Mouse (Mus musculus) frontal cortex, postnatal 25 days (tissue): ENCODE measurements at regions not wholly inside any gene's neighbourhood (a gene's known extent, or its start where the extent isn't known, plus 50 kb on each side); places are given as distances from the start of the nearest gene placed in this dataset.
A peak's percentile ranks its signal among the peaks of the same experiment; 100 is the strongest.

Experiments
- DNase-seq, 2 experiments: peaks; one replicate each; pipeline ENCODE4 v3.0.0; 2022; ENCODE audit warnings: low spot score in 2 of 2

DNA sequence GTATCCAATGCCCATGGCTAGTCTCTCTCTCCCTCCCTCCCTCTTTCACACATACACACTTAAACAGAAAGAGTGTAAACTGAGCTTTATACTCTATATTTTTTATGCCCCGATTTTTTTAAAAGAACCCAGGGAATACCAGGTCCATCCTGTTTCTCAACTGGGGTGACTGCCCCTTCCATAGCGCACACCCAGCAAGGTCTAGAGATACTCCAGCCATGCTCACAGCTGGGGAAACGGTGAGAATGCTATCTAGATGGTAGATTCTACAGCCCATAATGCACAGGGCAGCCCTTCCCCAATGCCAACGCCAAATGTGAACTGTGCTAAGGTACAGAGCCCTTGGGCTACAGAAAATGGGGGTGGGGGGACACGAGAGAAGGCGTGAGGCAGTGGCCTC, 51.2 kb upstream of the Tln2 start:
- DNase-seq, result no peak

DNA sequence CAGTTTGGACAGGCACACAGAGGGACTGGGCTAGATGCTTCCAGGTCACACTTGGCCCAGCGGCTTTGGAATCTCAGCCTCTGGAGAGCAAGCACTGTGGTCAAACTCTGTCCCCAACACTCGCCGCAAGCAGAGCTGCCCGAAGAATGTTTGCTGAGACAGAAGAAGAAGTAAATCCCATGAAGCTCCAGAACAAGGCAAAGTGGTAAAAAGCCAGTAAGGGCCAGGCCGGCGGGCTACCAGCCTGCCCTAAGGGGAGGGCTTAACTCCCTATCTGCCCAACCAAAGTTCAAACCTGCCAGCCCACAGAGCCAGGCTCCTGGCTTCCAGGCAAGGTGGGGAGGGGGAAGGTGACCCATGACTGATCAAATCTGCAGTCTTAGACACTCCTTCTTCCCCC, 52.2 kb upstream of the Tln2 start:
- no peak for DNase-seq

DNA sequence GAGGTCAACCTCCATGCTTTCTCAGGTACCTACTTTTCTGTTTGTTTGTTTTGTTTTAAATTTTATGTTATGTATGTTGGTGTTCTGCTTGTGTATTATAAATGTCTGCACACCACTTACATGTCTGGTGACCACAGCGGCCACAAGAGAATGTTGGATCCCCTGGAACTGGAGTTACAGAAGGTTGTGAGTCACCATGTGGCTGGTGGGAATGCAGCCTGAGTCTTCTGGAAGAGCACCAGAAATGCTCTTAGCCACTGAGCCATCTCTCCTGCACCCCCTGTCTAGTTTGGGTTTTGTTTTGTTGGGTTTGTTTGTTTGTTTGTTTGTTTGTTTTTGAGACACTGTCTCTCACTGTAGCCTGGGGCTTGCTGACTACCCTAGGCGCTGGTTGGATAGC, 52.6 kb upstream of the Tln2 start:
- DNase-seq, result no peak

DNA sequence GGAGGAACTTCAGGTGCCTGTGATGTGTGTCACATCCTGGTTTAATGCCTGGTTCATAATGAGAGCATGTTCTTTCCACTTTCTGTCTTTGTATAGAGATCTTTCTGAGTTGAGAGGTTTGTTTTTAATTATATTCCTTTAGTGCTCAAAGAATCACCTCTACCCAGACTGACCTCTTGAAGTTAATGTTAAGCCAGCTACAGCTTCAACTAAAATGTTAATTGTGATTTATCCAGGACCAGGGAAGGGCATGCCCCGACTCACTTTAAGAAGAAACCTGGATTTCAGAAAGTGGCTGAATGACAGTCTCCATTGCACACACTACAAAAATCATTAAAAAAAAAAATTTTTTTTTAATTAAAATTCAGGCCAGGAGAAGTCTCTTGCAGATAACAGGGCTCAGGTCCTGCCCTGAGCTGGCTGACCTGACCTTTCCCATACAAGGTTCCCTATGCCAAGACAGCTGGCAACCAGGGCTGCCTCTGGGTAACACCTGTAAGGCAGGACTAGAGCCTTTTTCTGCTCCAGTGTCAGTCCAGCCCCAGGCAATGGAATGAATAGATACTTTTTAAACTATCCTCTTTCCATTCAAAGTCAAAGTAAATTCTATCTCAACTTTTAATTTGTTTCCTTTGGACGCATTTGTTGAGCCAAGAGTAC, 54.7 kb upstream of the Tln2 start:
- DNase-seq, result no peak

DNA sequence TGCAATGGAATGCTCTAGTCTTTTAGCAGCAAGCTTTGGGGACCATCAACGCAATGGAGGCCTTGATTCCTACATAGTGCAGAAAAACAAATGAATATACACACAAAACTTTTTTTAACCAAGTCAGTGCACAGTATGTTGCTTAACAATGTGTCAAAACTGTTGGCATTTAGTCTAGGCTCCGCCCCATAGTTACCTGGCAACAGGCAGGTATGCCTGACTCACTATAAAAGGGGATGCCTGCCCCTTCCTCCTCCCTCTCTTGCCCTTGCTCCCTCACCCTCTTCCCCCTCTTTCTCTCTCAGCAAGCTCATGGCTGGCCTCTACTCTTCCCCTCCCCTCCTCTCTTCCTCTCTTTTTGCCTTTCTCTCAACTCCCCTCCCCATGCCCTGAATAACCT, 56.7 kb upstream of the Tln2 start:
- DNase-seq, result no peak

DNA sequence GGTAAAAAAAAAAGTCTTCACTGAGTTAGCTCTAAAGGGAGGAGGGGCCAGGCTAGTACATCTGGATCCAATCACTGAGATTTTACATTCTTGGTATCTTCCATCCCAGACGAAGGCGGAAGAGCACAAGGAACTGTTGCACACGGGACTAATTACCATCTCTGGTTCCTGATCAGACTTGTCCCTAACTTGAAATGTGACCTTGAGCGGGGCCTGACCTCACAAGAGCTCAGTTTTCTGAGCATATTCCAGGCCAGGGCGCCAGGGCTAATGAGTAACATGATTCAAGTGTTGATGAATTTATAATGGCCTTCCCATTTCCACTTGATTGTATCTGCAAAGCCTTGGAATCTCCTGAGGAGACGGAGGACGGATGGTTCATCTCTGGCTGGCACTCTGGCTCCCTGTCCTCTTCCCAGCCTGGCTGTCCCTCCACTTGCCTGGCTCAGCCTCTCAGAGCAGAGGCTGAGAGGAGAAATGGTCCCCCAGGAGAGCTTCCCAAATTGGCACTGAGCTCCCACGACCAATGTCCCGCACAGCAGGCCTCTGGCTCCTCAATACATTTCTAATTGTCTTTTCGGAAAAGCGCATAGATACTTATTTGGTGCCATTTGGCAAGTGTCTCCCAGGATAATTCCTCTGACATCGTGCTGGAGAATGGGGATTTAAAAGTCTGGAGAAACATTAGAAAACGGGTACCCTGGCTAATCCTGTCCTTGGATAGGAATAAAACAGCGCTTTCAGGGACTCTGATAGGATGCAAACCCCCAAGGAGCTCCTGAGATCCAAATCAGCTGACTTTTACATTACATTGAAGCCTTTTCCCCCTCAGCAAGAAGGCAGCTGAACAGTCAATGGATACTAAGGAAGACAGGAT, 58.1 kb upstream of the Tln2 start:
- no peak for DNase-seq

DNA sequence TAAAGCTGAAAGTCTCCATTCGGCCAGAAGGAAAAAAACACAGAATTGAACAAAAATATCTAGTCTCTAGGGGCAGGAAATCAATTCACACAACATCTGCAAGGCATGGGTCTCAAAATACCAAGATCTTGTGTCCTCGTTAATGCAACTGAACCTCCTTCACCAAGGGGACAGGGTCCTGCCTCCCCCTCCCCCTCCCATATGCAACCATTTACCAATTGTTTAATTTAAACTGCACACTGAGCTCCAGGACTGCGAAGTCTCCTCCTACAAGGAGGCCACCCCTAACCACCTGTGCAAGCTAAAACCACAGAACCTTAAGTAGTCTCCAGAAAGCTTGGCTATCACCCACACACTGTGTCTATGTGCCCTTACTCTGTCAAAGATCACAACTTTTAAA, 61.4 kb upstream of the Tln2 start:
- DNase-seq, result no peak

DNA sequence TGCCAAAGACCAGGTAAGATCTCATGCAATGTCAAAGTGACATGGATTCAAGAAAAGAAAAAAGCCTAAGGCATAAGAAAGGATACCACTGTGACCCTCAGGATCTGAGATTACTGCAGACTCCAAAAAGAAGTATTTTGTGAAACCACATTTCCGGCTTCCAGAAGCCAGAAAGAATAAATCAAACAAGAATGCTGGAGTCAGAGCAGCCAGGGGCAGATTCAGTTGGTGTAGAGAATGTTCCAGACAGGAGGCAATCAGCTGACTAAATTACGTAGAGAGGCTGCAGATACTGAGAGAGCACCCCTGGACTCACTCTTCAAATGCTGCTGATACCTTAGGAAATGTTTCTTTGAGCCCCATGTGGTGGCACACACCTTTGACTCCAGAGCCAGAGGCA, 67.7 kb upstream of the Tln2 start:
- no peak for DNase-seq

DNA sequence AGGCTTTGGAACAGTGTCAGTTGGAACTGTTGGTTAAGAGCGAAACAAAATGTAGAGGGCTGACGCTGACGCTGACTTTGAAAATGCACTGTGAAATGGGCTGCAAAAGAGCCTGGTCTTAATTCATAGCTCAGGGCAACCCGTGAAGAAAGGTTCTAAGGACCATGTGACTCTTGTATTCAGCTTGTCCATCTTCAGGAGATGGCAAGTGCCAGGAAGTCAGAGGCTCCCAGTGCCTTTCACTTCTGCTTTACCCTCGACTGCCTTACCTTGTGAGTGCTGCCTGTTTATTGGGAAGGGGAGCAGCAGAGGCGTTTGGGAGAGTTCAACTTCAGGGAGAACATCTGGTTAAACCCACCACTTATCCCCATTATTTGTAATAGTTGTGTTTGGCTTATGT, 70.1 kb upstream of the Tln2 start:
- no peak for DNase-seq

DNA sequence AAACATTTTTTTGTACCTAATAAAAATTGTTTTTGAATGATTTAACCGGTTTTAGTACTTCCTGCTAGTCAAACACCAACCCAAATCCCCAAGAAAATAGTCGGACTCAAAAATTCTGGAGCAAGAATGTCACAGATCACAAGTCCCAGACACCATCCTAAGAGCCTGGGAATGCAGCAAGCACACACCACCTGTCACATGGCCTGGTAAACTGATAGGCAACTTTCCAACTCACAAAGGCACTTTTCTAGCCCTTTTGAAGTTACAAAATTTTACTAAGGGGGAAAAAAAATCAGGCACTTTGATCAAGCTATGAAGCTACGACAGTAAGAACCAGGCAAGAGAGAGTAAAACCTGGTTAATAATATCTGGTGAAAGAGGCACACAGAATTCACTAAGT, 70.7 kb upstream of the Tln2 start:
- no peak for DNase-seq

DNA sequence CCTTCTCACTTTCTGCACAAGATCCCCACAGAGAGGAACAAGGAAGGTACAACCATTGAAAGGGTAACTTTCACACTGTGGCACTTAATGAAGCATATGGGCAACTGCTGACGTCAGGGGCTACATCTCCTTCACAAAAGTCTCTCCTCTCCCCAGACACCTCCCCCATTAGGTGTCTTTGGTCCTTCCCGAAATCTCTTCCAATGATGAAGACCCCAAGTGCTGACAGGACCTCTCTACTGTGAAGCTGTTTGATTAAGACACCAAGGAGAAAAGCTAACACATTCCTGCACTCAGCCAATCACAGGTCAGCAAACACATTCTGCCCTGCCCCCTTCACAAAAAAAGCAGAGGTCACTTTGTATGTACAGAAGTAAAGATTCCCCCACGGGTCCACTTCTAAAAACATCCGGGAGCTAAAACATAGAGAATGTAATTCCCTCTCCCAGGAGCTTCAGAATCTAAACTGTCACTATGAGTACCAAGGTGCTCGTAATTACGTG, 72.3 kb upstream of the Tln2 start:
- no peak for DNase-seq

DNA sequence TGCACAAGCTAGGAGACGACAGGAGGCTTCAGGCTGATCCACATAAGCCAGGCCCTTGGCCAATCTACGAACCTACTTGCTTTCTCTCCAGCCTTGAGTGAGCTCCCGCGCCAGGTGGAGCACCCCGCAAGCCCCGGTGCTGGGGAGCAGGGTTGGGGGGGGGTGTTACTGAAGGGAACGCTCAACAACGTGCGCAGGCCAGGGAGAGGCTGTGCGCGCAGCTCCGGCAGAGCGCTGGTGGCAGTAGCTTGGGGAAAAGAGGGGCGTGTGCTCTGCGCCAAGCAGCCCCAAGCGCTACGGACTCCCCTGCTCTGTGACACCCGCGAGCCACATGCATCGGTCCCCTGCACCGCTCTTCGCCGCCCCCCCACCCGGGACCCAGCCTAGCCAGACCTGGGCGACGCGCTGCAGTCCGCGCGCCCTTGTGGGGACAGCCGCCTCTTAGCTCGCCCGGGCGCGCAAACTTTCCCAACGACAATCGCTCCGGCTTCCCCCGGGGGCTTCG, 73.1 kb upstream of the Tln2 start:
- DNase-seq, result peak in 1 of 2 experiments; percentile 17

DNA sequence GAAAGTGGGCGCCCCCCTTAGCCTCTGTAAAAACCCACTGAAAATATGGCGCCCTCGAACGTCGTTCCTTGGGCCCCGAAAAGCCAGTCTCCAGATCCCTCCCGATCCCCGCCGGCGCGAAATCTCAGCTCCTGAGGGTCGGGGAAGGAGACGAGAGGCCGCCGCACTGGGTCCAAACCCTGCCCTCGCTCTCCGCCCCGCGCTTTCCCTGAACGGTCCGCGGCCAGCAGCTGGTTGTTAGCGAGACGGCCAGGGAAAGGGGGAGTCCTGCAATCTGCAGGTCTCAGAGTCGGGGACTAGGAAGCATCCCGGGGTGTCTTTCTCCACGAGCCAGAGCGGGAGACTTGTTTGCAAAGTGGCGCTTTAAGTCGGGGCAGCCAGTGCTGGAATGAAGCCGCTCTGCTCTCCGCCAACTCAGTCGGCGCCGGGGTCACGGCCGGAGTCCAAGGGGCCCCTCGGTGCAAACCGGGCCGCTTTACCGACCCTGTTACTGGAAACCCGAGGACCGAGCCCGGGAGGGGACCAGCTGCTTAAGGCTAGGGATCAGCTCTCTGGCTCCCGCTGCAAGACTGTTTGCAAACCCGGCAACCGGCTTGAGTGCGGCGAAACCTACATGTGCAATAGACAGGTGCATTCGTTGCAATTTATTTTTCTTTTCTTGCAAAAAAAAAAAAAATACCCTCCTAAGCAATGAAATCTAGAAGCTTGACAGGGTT, 73.7 kb upstream of the Tln2 start:
- DNase-seq, result peak; percentile 24 to 25

DNA sequence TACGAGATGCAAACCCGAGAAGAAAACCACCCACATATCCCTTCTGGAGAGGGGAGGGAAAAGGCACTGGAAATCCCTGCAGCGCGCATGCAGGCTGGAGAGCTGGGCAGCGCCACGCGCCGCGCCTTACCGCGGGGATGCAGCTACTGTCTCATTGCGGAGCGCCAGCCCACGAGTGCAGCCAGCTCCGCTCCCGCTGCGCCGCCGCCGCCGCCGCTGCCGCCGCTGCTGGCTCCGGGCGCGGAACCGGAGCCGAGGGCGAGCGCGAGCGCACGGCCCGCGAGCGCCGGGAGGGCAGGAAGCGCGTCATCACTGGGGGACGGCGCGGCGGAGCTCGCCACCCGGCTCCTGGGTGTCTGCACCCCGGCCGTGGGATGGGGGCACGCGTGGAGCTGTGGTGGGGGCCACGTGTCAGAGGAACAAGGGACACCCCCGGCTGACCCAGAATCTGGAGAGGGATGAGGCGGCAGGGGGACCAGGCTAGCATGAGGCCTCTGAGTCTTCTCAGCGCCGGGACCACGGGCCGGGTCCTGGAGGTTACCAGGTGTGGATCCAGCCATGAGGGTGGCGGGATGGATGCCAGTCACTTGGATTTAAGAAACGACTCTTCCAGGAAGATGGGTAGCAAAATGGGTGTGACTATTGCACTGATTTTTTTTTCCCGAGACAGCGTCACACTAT, 74.4 kb upstream of the Tln2 start:
- peak; percentile 56 to 59 for DNase-seq

DNA sequence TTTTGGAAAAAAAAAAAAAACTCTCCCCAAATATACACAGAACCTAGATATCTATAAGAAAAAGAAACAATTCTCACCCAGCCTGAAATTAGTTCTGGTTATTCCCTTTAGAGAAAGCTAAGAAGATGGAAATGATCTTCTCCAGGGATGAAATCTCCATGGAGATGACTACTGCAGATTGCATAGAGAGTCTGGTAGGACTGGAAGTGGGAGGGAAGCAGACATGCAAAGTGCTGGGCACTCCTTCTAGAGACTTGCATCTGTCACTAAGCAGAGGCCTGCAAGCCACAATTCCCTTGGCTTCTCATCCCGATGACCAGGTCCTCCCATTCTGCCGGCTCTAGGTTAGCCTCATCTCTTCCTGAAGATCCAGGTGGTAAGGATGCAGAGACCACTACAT, 87.3 kb upstream of the Tln2 start:
- DNase-seq, result no peak

DNA sequence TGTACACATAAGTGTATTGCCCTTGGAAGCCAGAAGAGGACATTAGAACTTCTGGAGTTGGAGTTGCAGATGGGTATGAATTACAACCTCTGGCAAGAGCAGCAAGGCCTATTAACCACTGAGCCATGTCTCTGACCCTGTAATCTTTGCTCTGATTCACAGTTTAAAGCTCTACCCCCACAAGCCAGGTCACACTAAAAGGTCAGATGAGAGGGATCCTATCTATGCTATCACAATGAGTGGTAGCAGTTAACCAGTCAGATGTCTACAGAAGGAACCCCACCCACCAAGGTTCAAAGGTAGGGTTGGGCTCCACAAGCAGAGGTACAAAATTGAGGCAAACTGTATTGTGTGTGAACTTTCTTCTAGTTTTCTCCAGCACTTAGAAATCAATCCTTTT, 94.5 kb upstream of the C2cd4b start:
- DNase-seq, result no peak

DNA sequence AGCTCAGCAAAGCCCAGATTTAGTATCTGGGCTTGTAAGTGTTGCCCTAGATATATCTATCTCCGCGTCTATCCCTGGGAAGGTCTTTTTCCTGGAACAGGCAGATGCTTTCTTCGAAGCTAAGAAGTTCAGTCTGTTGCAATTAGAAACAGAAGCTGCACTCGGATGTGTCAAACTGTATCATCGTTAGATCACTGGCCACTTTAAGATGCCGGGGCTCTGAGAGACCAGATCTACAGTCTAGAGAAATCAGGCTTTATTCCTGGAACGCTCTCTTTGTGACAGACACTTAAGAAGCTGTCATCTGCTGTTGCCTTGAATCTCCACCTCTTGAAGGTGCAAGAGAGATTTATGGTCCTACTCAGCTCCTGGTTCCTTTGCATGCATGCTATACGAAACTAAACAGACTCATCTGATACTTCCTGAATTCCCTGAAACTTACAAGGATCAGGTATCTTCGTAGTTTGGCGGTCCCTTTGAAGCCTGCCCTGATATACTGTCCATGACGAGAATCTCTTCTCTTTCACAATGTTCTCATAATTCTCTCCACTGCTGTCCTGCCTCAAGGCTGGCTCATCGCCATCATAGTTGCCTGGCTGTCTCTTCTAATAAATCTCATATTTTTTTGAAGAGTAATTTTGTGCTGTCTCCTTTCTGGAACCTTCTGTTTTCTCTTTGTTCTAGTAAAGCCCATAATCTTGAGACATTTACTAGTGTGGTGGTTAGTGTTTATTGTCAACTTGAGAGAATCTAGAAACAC, 88.8 kb upstream of the C2cd4b start:
- no peak for DNase-seq

DNA sequence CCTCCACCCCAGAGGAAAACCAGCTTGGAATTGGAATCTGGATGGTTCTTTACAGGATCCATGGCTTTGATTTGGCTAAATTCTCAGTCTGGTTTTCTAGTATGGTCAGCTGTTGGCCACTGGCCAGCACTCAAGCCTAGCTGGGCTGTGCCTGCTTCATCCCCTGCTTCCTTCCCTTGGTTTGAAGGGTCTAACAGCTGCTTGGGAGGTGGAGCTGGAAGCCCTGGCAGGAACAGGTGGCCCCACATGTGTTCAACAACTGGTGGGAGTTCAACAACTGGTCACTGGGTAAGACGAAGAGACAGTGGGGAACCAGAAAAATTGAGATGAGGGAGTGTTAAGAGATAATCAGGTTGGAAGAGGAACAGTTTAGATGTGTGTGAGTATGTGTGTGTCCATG, 82.3 kb upstream of the C2cd4b start:
- DNase-seq, result no peak

DNA sequence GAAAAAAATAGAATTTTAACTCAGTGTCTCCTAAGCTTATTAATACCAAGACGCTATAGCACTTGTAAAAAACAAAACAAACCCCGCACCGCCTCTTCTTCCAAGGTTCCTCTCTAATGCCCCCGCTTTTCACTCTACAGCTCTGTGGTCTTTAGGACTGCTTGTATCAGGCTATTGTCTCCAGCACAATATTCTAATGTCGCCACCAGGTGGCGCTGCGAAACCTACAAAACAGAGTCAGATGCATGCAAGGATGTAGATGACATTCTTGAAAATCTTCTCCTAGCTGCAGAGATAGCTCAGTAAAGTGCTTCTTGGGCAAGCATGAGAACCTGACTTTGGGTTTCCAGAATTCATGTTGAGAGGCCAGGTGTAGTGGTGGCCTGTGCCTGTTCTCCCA, 75.9 kb upstream of the C2cd4b start:
- peak; percentile 67 to 74 for DNase-seq

DNA sequence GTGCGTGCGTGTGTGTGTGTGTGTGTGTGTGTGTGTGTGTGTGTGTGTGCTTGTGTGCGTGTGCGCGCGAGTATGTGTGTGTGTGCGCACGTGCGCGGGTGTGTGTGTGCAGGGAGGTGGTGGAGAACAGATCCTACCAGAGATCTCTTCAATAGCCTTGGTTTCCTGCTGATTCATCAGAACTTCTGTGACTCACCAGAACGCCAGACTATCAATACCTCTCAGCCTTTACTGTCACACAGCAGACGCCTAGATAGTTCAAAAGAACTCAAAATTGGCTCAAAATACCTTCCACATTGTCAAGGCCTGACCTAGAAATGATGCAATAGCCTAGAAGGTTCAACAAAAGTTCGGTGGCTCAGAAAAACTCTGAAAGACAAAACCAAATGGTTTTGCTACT, 66.8 kb upstream of the C2cd4b start:
- DNase-seq, result no peak

DNA sequence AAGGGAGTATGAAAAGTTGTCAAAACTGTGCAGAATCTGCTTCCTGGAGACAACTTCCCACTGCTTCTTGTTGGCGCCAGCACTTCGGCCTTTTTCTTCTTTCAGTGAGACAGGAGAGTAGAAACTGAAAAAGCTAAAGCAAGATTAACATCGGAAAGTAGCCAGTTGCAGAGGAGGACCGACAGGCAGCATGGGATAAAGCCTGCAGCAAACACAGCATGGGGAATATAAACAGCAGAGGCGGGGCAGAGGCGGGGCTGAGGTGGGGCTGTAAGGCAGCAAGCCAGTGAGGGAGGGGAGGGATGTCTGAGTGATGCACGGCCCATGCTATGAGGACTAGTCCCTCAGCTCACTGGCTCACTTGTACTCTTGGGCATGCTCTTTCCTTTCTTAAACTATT, 65.5 kb upstream of the C2cd4b start:
- no peak for DNase-seq
